Mouse (Mus musculus): Measurements from ENCODE around the gene Fam53b.

GRCm38 (mm10) chr7:132713483-132714126, 100.1 kb downstream of the Fam53b start:
- TF ChIP-seq MXI1 (IDR thresholded peaks at IDR 0.05; ENCODE audit: low read depth, low read length), result no peak
- no peak for TF ChIP-seq CTCF (conservative IDR thresholded peaks at IDR 0.05 in 1 of 2, IDR thresholded peaks at IDR 0.05 in 1 of 2; ENCODE audit: low read depth in 2 of 2, low read length in 2 of 2)
- TF ChIP-seq POLR2A (IDR thresholded peaks at IDR 0.05; ENCODE audit: low read depth, low read length), result no peak
- TF ChIP-seq MAZ (IDR thresholded peaks at IDR 0.05; ENCODE audit: low read depth, low read length), result no peak
- TF ChIP-seq SIN3A (IDR thresholded peaks at IDR 0.05; ENCODE audit: low read length), result no peak
- no peak for TF ChIP-seq RCOR1 (conservative IDR thresholded peaks at IDR 0.05; ENCODE audit: low read depth, low read length)

Data from CH12.LX (cell line).